Mouse (Mus musculus) cerebellum, adult 2 months (tissue): ENCODE measurements around the gene Tmem178b. TPM values are rescaled to one million over a fixed set of nuclear protein-coding genes. Genes with fewer than 3 reads are reported as not detected.
A peak's percentile ranks its signal among the peaks of the same experiment; 100 is the strongest.

Source experiments
- DNase-seq, 2 experiments: peaks; one replicate each; pipeline ENCODE4 v3.0.0; 2021
- H3K27ac ChIP-seq: fragments of 200-500 bp; 2 replicates; pipeline ENCODE4 v1.5.1; 2012; ENCODE audit warnings: low read length, control low read depth, inconsistent platforms; ENCODE audit not compliant: insufficient read depth
- H3K27me3 ChIP-seq: fragments of 200-500 bp; 2 replicates; pipeline ENCODE4 v1.6.1; 2012; ENCODE audit warnings: inconsistent platforms, mild to moderate bottlenecking, low read length, moderate library complexity; ENCODE audit not compliant: control insufficient read depth, insufficient read depth
- H3K4me1 ChIP-seq: fragments of 200-500 bp; 2 replicates; pipeline ENCODE4 v1.6.1; 2011; ENCODE audit warnings: low read length; ENCODE audit not compliant: control insufficient read depth, insufficient read depth
- H3K4me3 ChIP-seq: fragments of 200-500 bp; replicated peaks from 2 replicates; pipeline ENCODE3; 2011; ENCODE audit warnings: mild to moderate bottlenecking, low read depth, low read length, control low read depth; ENCODE audit not compliant: insufficient read depth
- CTCF ChIP-seq: fragments of 200-500 bp; IDR thresholded peaks from 2 replicates; pipeline ENCODE4 v1.5.1; 2011; ENCODE audit warnings: low read depth, mild to moderate bottlenecking, control low read depth, low read length, moderate library complexity, borderline replicate concordance; ENCODE audit not compliant: insufficient read depth
- POLR2A ChIP-seq: fragments of 200-500 bp; IDR thresholded peaks from 2 replicates; pipeline ENCODE4 v1.6.1; 2011; ENCODE audit warnings: low read length, control low read depth, borderline replicate concordance; ENCODE audit not compliant: insufficient read depth
- WGBS: fragments of 180-500 bp; shearing (Covaris S2); methylation state at CpG from one replicate; pipeline ENCODE4 v1.1.7; 2018; 5-methylcytosine and 5-hydroxymethylcytosine counted together
- polyA plus RNA-seq: library from polyadenylated mRNA; depleted of rRNA; stranded (reverse); fragments of >200 nt; gene quantifications from 2 replicates; pipeline ENCODE4 v1.2.3, GENCODE M21; 2012

Tmem178b gene
- polyA plus RNA-seq, 1 experiment, result 72.3 TPM

DNA sequence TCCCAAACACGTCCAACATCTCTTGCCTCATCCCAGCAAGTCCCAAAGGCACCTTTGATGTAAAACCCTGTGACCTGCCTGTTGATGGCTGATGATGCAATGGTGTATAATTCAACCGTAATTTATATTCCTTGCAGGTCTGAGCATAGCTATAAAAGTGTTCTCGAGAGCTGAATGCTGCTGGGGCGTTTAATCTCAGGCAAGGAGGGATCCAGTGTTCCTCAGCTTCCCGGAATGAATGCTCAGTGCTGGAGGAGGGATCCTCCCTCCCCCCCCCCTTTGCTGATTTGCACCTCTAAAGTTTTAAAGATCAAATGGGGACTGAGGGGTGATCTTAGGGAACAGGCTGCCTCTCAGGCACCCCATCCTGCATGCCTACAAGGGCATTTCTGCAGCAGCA is 361.0 kb downstream of the Tmem178b start:
- Histone ChIP-seq H3K27me3 (no peaks in the 10 kb centered on the region), H3K4me3 (no peak overlapping the region), H3K27ac (no peak overlapping the region), H3K4me1 (0 out of 2 replicates have a peak, but pooled peaks cover 4% of the 10 kb centered on the region)
- no peak for DNase-seq
- TF ChIP-seq CTCF, result no peak
- no peak for TF ChIP-seq POLR2A
- 92% methylated on average over 5 of the region's 5 CpGs for WGBS

DNA sequence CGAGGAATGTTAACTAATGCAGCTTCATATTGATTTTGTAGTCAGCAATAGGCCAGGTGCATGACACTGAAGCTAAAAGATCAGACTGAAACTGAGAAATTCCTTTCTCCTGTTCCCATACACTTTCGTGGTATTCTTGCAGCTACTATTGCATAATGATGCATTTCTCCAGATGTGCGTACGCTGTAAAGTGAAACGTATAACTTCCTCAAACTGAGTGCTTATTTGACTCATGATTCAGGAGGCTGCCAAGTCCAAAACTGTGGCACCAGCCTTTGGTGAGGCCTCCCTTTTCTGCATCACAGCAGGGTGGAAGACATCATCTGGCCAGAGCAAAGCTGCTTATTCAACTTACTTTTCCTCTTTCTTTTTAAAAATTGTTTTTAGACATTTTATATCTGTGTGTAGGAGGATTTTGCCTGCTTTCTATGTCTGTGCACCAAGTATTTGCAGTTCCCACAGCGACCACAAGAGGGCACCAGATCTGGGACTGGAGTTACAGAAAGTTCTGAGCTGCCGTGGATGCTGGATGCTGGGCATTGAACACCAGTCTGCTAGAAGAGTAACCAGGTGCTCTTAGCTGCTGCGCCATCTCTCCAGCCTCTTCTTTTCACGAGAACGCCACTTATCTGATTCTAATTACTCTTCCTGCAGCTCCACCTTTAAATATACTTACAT is 362.9 kb downstream of the Tmem178b start:
- no peak overlapping the region for H3K4me3 ChIP-seq
- no peak overlapping the region for H3K27ac ChIP-seq
- H3K27me3 ChIP-seq, result no peaks in the 10 kb centered on the region
- peak; percentile 56 to 75 for DNase-seq
- 0 out of 2 replicates have a peak, but pooled peaks cover 4% of the 10 kb centered on the region for H3K4me1 ChIP-seq
- WGBS, result 60% methylated on average over 10 of the region's 10 CpGs
- no peak for TF ChIP-seq POLR2A
- peak; percentile 75 for TF ChIP-seq CTCF

DNA sequence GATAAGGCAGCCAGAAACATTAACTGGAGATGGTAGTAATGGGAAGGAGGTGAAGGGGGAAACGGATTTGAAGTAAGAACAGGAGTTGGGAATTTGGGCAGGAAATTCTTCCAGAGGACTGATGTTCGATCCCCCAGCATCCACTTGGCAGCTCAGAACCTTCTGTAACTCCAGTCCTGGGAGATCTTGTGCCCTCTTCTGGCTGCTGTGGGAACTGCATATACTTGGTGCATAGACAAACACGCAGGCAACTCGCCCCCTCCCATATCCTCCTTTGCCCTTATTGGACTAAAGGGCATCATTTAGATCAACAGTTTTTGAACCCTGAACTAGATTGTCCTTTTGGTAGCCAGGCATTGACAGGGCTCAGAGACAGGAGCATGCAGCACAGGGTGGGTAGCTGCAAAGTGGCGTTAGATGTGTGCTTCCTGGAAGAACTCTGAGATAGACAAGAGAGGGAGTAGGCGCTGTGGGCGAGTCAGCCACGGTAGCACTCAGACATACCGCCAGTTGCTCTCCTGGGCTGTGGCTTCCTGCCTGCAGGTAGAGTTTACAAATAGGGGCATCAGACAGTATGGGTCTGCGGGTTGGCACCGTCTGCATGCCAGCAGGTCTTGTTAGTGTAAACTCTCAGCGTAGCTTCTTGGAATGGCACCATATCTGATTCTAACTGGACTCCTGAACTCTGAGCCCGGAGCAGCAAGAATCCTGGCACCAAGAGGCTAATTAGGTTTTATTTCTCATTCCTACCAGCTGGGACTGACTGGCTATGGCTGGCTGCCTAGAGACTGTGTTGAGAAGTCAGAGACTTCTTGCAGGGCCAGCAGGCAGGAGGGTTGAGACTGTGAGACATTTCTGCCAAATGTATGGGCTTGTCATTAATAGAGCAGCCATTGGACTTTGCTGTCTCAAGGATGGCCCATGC is 364.0 kb downstream of the Tmem178b start:
- 13% methylated on average over 13 of the region's 13 CpGs for WGBS
- H3K4me3 ChIP-seq, result no peak overlapping the region
- no peak overlapping the region for H3K27ac ChIP-seq
- TF ChIP-seq POLR2A (no peak), CTCF (peak; percentile 63)
- H3K27me3 ChIP-seq, result no peaks in the 10 kb centered on the region
- DNase-seq, result peak; percentile 72 to 90
- 0 out of 2 replicates have a peak, but pooled peaks cover 4% of the 10 kb centered on the region for H3K4me1 ChIP-seq

DNA sequence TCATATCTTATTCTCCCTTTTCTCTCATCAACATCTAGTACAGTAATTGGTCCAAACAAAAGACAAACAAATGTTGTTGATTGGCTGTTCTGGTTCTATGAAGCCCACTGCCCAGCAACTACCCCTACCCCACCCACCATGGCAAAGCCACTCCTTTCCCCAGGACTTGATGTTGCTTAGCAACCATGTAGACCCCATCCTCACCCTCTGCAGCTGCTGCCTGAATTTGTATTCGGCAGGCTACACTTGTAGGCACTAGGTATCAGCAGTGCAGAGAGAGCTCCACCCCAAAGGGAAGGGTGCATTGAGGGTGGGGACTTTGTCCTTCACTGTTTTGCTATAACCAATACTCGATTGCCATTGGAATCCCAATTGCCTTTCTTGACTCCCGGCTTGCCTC is 365.8 kb downstream of the Tmem178b start:
- no peaks in the 10 kb centered on the region for H3K27me3 ChIP-seq
- WGBS, result 95% methylated on average over 3 of the region's 3 CpGs
- no peak for DNase-seq

DNA sequence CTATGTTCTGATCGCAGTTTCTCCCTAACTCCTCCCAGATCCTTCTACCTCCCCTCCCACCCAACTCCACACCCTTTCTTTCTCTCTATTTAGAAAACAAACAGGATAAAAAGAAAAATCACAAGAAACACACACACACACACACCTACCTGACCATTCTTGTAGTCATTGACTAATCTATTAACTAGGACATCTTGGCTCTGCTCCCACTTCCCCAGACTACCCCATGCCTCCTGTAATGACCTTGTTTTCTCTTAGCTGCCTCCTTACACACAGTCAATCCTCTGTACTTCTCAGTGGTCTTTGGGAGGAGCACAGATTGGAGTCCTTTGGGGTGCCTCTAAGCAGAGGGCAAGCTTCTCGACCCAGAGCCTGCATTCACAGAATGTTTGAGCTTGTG is 367.6 kb downstream of the Tmem178b start:
- TF ChIP-seq CTCF (no peak), POLR2A (no peak)
- no peak for DNase-seq
- Histone ChIP-seq H3K4me3 (no peak overlapping the region), H3K4me1 (0 out of 2 replicates have a peak, but pooled peaks cover 4% of the 10 kb centered on the region), H3K27ac (no peak overlapping the region), H3K27me3 (no peaks in the 10 kb centered on the region)
- 95% methylated on average over 2 of the region's 2 CpGs for WGBS

More for the DNA sequence above, 365.8 kb downstream of the Tmem178b start:
- TF ChIP-seq CTCF, result no peak
- TF ChIP-seq POLR2A, result no peak
- Histone ChIP-seq H3K27ac (no peak overlapping the region), H3K4me1 (0 out of 2 replicates have a peak, but pooled peaks cover 4% of the 10 kb centered on the region), H3K4me3 (no peak overlapping the region)

DNA sequence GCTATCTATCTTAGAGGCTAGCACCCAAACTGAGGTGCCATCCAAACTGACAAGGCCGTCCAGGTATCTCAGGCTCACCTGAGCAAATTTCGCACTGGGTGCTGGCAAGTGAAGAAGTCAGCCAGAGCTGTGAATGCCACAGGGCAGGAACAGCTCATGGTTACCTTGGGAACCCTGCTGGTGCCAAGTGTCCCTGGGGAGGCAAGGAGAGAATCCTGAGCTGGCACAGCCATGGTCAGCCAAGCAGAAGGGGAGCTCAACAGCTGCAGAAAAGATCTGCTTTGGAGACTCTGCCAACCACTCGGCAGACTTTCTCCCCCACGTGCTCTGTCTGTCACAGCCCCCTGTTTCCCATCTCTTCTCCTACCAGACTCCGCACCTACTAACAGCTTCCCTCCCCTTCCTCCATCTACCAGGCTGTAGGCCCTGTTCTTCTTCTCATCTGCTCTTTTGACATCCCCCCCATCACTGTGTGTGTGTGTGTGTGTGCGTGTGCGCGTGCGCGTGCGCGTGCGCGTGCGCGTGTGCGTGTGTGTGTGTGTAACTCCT is 374.4 kb downstream of the Tmem178b start:
- WGBS, result 84% methylated on average over 17 of the region's 17 CpGs
- Histone ChIP-seq H3K27ac (no peak overlapping the region), H3K27me3 (no peaks in the 10 kb centered on the region), H3K4me3 (no peak overlapping the region), H3K4me1 (no peaks in the 10 kb centered on the region)
- TF ChIP-seq CTCF (no peak), POLR2A (no peak)
- no peak for DNase-seq

DNA sequence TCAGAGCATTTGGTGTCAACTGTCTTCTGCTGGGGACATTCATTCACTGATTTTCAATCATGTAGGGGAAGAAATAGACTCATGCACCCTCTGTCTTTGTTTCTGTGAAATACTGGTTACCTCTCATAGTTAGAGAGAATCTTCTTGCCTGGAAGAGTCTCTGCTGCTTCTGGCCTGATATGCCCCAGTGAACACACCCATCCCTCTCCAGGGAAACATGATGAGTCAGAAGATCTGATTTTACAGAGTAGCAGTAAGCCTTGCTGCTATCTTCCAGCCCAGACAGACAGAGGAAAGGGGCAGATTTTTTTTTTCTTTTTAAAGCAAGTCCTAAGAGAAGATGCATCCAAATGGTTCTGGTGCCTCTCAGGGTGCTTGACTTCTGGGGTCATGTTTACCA is 376.9 kb downstream of the Tmem178b start:
- TF ChIP-seq CTCF, result no peak
- no peak for TF ChIP-seq POLR2A
- H3K27ac ChIP-seq, result no peak overlapping the region
- DNase-seq, result no peak
- H3K4me1 ChIP-seq, result no peaks in the 10 kb centered on the region
- H3K4me3 ChIP-seq, result no peak overlapping the region
- H3K27me3 ChIP-seq, result no peaks in the 10 kb centered on the region
